Mouse (Mus musculus) kidney, adult 2 months (tissue): Measurements from ENCODE around the gene Zbtb21.

ENCODE experiments used
- CTCF ChIP-seq: fragments of 200-500 bp; conservative IDR thresholded peaks from 2 replicates; pipeline ENCODE4 v1.5.1; 2011; ENCODE audit warnings: low read depth, mild to moderate bottlenecking, control low read depth, low read length, moderate library complexity, mixed read lengths; ENCODE audit not compliant: insufficient read depth, insufficient read length
- POLR2A ChIP-seq: fragments of 200-500 bp; IDR thresholded peaks from one replicate; pipeline ENCODE4 v1.6.1; 2011; ENCODE audit warnings: low read depth, low read length, control low read depth

- TF ChIP-seq CTCF, result no peak
- TF ChIP-seq POLR2A, result no peak
Observed at GRCm38 (mm10) chr16:97984589-97984988, 22.2 kb upstream of the Zbtb21 start.
